Mouse (Mus musculus) cerebellum, adult 2 months (tissue): Measurements from ENCODE around the gene Ckap4.

Experiments
- CTCF ChIP-seq: fragments of 200-500 bp; IDR thresholded peaks from 2 replicates; pipeline ENCODE4 v1.5.1; 2011; ENCODE audit warnings: low read depth, mild to moderate bottlenecking, control low read depth, low read length, moderate library complexity, borderline replicate concordance; ENCODE audit not compliant: insufficient read depth
- POLR2A ChIP-seq: fragments of 200-500 bp; IDR thresholded peaks from 2 replicates; pipeline ENCODE4 v1.6.1; 2011; ENCODE audit warnings: low read length, control low read depth, borderline replicate concordance; ENCODE audit not compliant: insufficient read depth

GRCm38 (mm10) chr10:84558511-84558910, 24.6 kb upstream of the Ckap4 start:
- TF ChIP-seq POLR2A, result no peak
- TF ChIP-seq CTCF, result peak; percentile 6; the same call in 1 of the 2 replicates
